Mouse (Mus musculus) limb, embryonic 11.5 days (tissue): Measurements from ENCODE around the gene Rgs2. TPM values are rescaled to one million over a fixed set of nuclear protein-coding genes. Genes with fewer than 3 reads are reported as not detected.

Source experiments
- ATAC-seq: fragments of 200-750 bp; cut with Nextera tagmentation; 2 replicates; pipeline ENCODE4 v1.8.0; 2017; ENCODE audit warnings: low read depth; ENCODE audit not compliant: insufficient number of reproducible peaks, low FRiP score, low TSS enrichment
- DNase-seq: peaks from one replicate; pipeline ENCODE4 v3.0.0-alpha.2; 2015; ENCODE audit warnings: low spot score
- H3K27ac ChIP-seq: fragments of 300-500 bp; sonication (generic); replicated peaks from 2 replicates; pipeline ENCODE4 v1.5.1; 2014; ENCODE audit warnings: low read depth, mild to moderate bottlenecking, low read length
- H3K27me3 ChIP-seq: fragments of 300-500 bp; sonication (generic); 2 replicates; pipeline ENCODE4 v1.6.1; 2014; ENCODE audit warnings: mild to moderate bottlenecking, low read length, mixed read lengths; ENCODE audit not compliant: control insufficient read depth, insufficient read depth
- H3K36me3 ChIP-seq: fragments of 300-500 bp; sonication (generic); 2 replicates; pipeline ENCODE4 v1.6.1; 2014; ENCODE audit warnings: mild to moderate bottlenecking, low read length, moderate library complexity, mixed read lengths; ENCODE audit not compliant: control insufficient read depth, insufficient read depth
- H3K4me1 ChIP-seq: fragments of 300-500 bp; sonication (generic); 2 replicates; pipeline ENCODE4 v1.6.1; 2014; ENCODE audit warnings: low read length, mixed read lengths; ENCODE audit not compliant: control insufficient read depth, insufficient read depth
- H3K4me2 ChIP-seq: fragments of 300-500 bp; sonication (generic); 2 replicates; pipeline ENCODE4 v1.6.1; 2014; ENCODE audit warnings: low read depth, mild to moderate bottlenecking, moderate library complexity; ENCODE audit not compliant: severe bottlenecking
- H3K4me3 ChIP-seq: fragments of 300-500 bp; sonication (generic); 2 replicates; pipeline ENCODE4 v1.5.1; 2014; ENCODE audit warnings: low read depth, low read length
- H3K9ac ChIP-seq: fragments of 300-500 bp; sonication (generic); 2 replicates; pipeline ENCODE4 v1.6.1; 2014; ENCODE audit warnings: mild to moderate bottlenecking, low read length
- H3K9me3 ChIP-seq: fragments of 300-500 bp; sonication (generic); 2 replicates; pipeline ENCODE4 v1.6.1; 2016; ENCODE audit warnings: low read length; ENCODE audit not compliant: control insufficient read depth
- WGBS: fragments of 180-500 bp; shearing (Covaris S2); extraction: QIAGEN DNeasy Blood & Tissue Kit; methylation state at CpG from one replicate; pipeline ENCODE4 v1.1.7; 2014; 5-methylcytosine and 5-hydroxymethylcytosine counted together
- polyA plus RNA-seq: library from polyadenylated mRNA; unstranded; fragments of >200 nt; fragmentation: Nextera tagmentation; extraction: Ambion mirVana; gene quantifications from 2 replicates; pipeline ENCODE4 v1.2.1, GENCODE M21; 2014

Gene Rgs2
- polyA plus RNA-seq, 1 experiment from 2014 or later = 29.3 TPM

DNA sequence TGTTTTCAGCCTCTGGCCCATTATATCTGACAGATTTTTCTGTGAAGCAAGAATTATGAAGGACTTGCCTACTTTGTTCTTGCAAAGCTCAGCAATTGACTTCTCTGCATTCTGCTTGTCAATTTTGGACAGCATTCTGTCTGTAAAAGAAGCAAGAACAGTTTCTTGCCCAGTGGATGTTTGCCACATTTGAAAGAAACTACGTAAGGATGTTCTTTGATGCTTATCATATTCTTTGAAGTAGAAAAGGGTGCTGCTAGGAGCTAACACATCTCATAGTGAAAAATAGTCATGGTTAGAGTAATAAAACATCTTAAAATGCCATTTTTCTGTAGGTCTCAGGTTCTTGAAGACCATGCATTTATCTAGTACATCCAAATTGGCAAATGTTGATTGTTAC is 10.9 kb downstream of the Rgs2 start:
- Histone ChIP-seq H3K9ac (no peak overlapping the region), H3K27ac (no peak overlapping the region), H3K27me3 (no peaks in the 10 kb centered on the region), H3K4me2 (no peak overlapping the region), H3K9me3 (no peaks in the 10 kb centered on the region), H3K4me1 (no peaks in the 10 kb centered on the region), H3K36me3 (no peaks in the 10 kb centered on the region), H3K4me3 (no peak overlapping the region)
- ATAC-seq (no peak), DNase-seq (no peak)
- 84% methylated on average over 1 of the region's 1 CpGs for WGBS

DNA sequence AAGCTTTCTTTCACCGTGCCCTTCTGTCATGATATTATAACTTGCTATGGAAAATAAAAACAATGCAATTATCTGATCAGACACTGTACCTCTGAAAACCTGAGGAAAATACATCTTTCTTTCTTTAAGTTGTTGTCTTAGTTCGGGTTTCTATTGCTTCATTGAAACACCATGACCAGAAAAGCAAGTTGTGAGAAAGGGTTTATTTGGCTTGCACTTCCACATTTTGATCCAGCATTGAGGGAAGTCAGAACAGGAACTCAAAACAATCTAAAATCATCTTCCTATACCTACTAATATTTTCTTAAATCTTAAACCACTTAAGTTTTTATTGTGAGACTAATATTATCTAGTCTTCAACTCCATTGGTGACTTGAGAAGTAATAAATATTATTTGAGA is 11.4 kb downstream of the Rgs2 start:
- Histone ChIP-seq H3K4me1 (no peaks in the 10 kb centered on the region), H3K27ac (no peak overlapping the region), H3K9ac (no peak overlapping the region), H3K36me3 (no peaks in the 10 kb centered on the region), H3K9me3 (no peaks in the 10 kb centered on the region), H3K4me3 (no peak overlapping the region), H3K4me2 (no peak overlapping the region), H3K27me3 (no peaks in the 10 kb centered on the region)
- ATAC-seq = no peak
- 76% methylated on average over 2 of the region's 2 CpGs for WGBS
- DNase-seq = no peak

DNA sequence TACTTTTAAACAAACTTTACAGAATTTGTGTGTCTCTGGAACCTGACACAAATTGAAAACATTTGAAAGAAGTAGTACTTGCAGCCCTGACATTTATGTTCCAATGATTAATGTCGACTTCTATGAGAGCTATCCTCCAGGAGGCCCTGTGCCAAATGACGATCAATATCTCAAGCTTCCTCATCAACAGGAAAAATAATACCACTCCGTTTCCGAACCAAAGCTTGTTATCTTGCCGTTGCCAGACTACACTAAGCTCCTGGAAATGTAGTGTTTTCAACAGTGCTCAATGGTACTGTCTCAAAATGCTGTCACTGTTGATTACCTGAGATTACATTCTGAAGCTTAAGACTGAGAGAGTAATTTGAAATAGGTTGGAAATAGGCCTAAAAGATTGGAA is 13.7 kb downstream of the Rgs2 start:
- Histone ChIP-seq H3K36me3 (no peaks in the 10 kb centered on the region), H3K9ac (no peak overlapping the region), H3K9me3 (no peaks in the 10 kb centered on the region), H3K4me3 (no peak overlapping the region), H3K27ac (no peak overlapping the region), H3K4me1 (no peaks in the 10 kb centered on the region), H3K4me2 (no peak overlapping the region), H3K27me3 (no peaks in the 10 kb centered on the region)
- ATAC-seq (no peak), DNase-seq (no peak)
- WGBS = 32% methylated on average over 5 of the region's 5 CpGs

DNA sequence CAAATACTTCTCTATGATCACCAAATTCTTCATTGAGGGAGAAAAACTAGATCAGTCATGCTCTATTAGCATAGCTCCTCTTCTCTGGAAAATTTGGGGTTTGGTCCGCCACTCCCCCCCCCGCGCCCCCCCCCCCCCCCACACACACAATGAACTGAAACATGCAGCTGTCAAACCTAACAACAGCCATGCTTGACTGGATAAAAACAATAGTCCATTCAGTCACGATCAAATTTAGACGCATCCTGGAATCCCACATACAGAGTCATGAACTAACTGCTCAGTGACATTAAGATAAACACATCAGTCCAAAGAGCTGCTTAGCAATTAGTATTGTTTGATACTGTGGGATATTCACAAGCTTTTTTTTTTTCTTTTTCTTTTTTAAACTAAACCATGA is 14.2 kb downstream of the Rgs2 start:
- H3K36me3 ChIP-seq = no peaks in the 10 kb centered on the region
- H3K4me3 ChIP-seq = no peak overlapping the region
- no peaks in the 10 kb centered on the region for H3K4me1 ChIP-seq
- H3K27me3 ChIP-seq = no peaks in the 10 kb centered on the region
- ATAC-seq (no peak), DNase-seq (no peak)
- H3K9ac ChIP-seq = no peak overlapping the region
- WGBS = 63% methylated on average over 5 of the region's 5 CpGs
- no peaks in the 10 kb centered on the region for H3K9me3 ChIP-seq
- H3K27ac ChIP-seq = no peak overlapping the region
- no peak overlapping the region for H3K4me2 ChIP-seq

DNA sequence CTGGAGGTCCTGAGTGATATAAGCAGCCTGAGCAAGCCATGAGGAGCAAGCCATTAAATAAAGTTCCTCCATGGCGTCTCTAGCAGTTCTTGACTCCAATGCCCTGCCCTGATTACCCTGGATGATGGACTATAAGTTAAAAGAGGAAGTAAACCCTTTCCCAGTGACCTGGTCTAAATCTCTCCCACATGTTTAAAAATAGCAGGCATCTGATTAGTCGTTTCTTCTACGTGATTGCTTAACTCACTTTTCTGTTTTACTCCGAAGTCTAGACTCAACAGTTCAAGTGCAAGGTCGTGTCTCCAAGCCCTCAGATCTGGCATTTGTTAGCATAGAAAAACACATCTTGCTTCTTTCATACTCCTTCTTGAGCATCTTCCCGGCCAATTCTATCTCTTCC is 15.2 kb downstream of the Rgs2 start:
- Histone ChIP-seq H3K27me3 (no peaks in the 10 kb centered on the region), H3K4me2 (no peak overlapping the region), H3K4me3 (no peak overlapping the region), H3K9ac (no peak overlapping the region), H3K9me3 (no peaks in the 10 kb centered on the region), H3K36me3 (no peaks in the 10 kb centered on the region), H3K27ac (no peak overlapping the region), H3K4me1 (no peaks in the 10 kb centered on the region)
- no peak for DNase-seq
- WGBS = 44% methylated on average over 6 of the region's 6 CpGs
- ATAC-seq = no peak

DNA sequence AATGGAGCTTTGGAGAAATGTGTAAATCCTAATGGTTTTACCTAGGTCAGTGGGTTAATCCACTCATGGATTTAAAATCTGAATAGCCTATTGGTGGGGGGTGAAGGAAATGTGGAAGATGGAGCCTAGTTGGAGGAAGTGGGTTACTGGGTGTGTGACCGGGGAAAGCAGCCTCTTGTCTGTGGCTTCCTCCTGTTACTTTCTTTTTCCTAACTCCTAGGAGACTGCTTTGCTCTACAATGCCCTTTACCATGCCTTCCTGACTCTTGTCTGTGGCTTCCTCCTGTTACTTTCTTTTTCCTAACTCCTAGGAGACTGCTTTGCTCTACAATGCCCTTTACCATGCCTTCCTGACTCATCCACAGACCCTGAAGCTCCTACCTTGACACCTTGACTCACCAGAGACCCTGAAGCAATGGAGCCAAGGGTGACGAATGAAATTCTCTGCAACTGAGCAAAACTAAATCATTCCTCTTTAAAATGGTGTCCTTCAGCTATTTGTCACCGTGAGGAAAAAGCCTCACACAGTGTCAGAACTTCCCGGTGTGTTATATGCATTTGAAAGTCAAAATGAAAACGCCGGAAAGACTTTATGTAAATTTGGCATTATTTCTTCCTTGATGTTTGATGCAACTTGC is 18.9 kb downstream of the Rgs2 start:
- 88% methylated on average over 6 of the region's 6 CpGs for WGBS
- H3K9ac ChIP-seq = no peak overlapping the region
- no peaks in the 10 kb centered on the region for H3K27me3 ChIP-seq
- no peak overlapping the region for H3K4me2 ChIP-seq
- H3K36me3 ChIP-seq = no peaks in the 10 kb centered on the region
- no peaks in the 10 kb centered on the region for H3K9me3 ChIP-seq
- no peak overlapping the region for H3K27ac ChIP-seq
- ATAC-seq = no peak
- no peaks in the 10 kb centered on the region for H3K4me1 ChIP-seq
- H3K4me3 ChIP-seq = no peak overlapping the region
- no peak for DNase-seq

DNA sequence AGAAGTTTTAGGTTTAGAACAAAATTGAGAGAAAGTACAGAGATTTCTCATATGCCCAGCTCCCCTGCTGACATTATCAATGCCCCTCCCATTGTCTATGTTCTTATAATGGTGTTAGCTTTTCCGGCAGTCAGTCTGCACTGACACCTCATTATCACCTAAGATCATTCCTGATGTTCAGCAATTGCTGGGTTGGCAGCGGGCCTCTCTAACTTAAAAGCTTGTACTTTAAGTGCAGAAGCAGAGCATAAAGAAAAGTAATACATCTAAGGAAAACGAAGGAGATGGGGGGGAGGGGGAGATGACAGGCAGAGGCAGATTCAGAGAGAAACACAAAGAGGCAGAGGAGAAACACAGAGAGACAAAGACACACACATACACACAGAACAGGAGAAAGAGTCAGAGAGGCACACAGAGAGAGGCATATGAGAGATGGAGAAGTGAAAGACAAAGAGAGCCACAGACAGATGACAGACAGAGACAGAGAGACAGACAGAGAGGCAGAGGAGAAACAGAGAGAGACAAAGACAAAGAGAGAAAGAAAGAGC is 21.1 kb downstream of the Rgs2 start:
- no peaks in the 10 kb centered on the region for H3K9me3 ChIP-seq
- H3K4me1 ChIP-seq = no peaks in the 10 kb centered on the region
- no peaks in the 10 kb centered on the region for H3K36me3 ChIP-seq
- WGBS = 21% methylated on average over 3 of the region's 3 CpGs
- H3K4me3 ChIP-seq = no peak overlapping the region
- ATAC-seq (no peak), DNase-seq (no peak)
- no peaks in the 10 kb centered on the region for H3K27me3 ChIP-seq
- H3K9ac ChIP-seq = no peak overlapping the region
- no peak overlapping the region for H3K4me2 ChIP-seq
- H3K27ac ChIP-seq = no peak overlapping the region

DNA sequence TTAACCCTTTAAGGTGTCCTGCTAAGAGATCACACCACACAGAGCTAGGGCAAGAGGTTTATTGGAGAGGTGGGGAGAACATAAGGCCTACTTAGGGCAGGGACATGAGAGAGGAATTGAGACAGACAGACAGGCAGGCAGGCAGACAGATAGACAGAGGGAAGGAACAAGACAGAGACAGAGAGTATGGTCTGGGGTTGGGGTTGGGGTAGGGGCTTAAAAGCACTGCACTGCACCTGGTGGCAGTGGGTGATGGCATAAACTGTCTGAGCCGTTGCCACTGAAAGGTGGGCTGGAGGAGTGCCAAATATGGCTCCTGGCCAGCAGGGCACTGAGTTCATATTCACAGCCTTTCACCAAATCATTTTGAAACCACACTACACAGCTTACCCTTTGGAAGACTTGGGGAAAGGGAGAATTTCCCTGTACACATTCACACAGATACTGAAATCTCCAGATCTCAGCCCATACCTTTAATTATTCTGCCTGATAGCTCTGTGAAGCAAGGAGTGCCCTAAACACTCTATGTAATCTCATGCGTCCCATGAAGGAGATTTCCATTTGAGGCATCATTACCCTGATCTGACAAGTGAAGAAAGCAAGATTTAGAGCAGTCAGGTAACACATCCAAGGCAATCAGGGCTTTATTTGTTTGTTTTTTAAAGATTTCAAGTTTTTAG is 21.7 kb downstream of the Rgs2 start:
- WGBS = 54% methylated on average over 2 of the region's 2 CpGs
- Histone ChIP-seq H3K4me3 (no peak overlapping the region), H3K27ac (no peak overlapping the region), H3K4me2 (no peak overlapping the region), H3K4me1 (no peaks in the 10 kb centered on the region), H3K9ac (no peak overlapping the region), H3K27me3 (no peaks in the 10 kb centered on the region), H3K36me3 (no peaks in the 10 kb centered on the region), H3K9me3 (no peaks in the 10 kb centered on the region)
- ATAC-seq (no peak), DNase-seq (no peak)
